Mouse (Mus musculus) embryonic facial prominence, embryonic 10.5 days (tissue): ENCODE data around the gene Wnt5b. TPM values are rescaled to one million over a fixed set of nuclear protein-coding genes. Genes with fewer than 3 reads are reported as not detected.

ENCODE experiments used
- DNase-seq: peaks from one replicate; pipeline ENCODE4 v3.0.0-alpha.2; 2017; ENCODE audit warnings: low spot score
- H3K27ac ChIP-seq: fragments of 300-500 bp; sonication (generic); replicated peaks from 2 replicates; pipeline ENCODE4 v1.5.1; 2016; ENCODE audit warnings: mild to moderate bottlenecking
- H3K27me3 ChIP-seq: fragments of 300-500 bp; sonication (generic); replicated peaks from 2 replicates; pipeline ENCODE4 v1.6.1; 2016; ENCODE audit warnings: low read depth, mild to moderate bottlenecking; ENCODE audit not compliant: poor library complexity, severe bottlenecking
- H3K36me3 ChIP-seq: fragments of 300-500 bp; sonication (generic); replicated peaks from 2 replicates; pipeline ENCODE4 v1.6.1; 2016; ENCODE audit warnings: mild to moderate bottlenecking, moderate library complexity
- H3K4me1 ChIP-seq: fragments of 300-500 bp; sonication (generic); 2 replicates; pipeline ENCODE4 v1.6.1; 2016
- H3K4me3 ChIP-seq: fragments of 300-500 bp; sonication (generic); 2 replicates; pipeline ENCODE4 v1.5.1; 2016; ENCODE audit warnings: mild to moderate bottlenecking, moderate library complexity
- H3K9me3 ChIP-seq: fragments of 300-500 bp; sonication (generic); 2 replicates; pipeline ENCODE4 v1.6.1; 2016; ENCODE audit warnings: mild to moderate bottlenecking
- WGBS: fragments of 180-500 bp; shearing (Covaris S2); methylation state at CpG from one replicate; pipeline ENCODE4 v1.1.7; 2016; 5-methylcytosine and 5-hydroxymethylcytosine counted together
- polyA plus RNA-seq: library from polyadenylated mRNA; unstranded; fragments of >200 nt; fragmentation: Nextera tagmentation; extraction: Ambion mirVana; gene quantifications from 2 replicates; pipeline ENCODE4 v1.2.1, GENCODE M21; 2016

The Wnt5b gene
- polyA plus RNA-seq, 1 experiment from 2014 or later: 13.2 TPM

DNA sequence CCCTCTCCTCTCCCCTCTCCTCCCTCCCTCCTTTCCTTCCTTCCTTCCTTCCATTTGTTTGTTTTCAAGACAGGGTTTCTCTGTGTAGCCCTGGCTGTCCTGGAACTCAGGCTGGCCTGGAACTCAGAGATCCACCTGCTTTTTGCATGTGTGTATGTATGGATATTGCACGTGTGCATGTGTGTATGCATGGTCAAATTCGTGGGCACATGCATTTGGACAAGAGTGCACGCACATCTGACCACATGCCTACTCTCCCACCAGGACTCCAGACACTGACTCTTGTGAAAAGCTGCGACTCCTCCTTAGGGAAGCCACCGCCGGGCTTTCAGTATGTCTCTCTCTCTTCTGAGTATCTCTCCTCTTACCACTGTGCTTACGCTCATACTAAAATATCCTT is 126.3 kb downstream of the Wnt5b start:
- Histone ChIP-seq H3K4me1 (peaks cover 32% of the 10 kb centered on the region), H3K36me3 (no peaks in the 10 kb centered on the region), H3K27ac (peak overlapping the region; percentile 48; the same call in 1 of the 2 replicates), H3K27me3 (no peaks in the 10 kb centered on the region), H3K9me3 (no peaks in the 10 kb centered on the region), H3K4me3 (peak overlapping the region; percentile 44; the same call in 1 of the 2 replicates)
- no peak for DNase-seq
- 58% methylated on average over 7 of the region's 7 CpGs for WGBS

DNA sequence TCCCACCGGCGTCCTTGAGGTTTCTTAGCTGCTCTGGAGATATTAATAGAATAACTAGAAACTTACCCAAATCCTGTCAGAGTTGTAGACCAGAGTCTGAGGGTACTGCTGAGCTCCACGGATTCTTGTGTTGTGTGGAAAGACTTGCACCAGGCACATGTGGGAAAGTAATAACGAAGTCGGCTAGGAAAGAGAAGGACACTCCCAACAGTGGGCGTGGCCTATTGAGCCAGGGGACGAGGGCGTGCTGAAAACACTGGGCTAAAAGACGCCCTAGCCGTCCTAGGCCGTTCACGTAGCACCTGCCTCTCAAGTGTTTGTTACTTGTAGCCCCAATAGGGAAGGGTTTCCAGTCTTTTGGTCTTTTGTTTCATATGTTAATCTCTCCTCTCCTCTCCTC is 126.8 kb downstream of the Wnt5b start, which contains the start of gene Adipor2:
Gene Adipor2 (minus strand): TSS at position 351 of the 400 bp plus-strand sequence.
- peaks cover 27% of the 10 kb centered on the region for H3K4me1 ChIP-seq
- peak within 1 kb of the TSS; percentile 44 for H3K4me3 ChIP-seq
- peak within 1 kb of the TSS; percentile 80; the same call in 1 of the 2 replicates for H3K27ac ChIP-seq
- H3K9me3 ChIP-seq: no peaks in the 10 kb centered on the region
- 5% methylated on average over 12 of the region's 12 CpGs for whole genome bisulfite sequencing
- no peaks in the 10 kb centered on the region for H3K27me3 ChIP-seq
- H3K36me3 ChIP-seq: no peaks in the 10 kb centered on the region
- DNase-seq: peak; percentile 63

DNA sequence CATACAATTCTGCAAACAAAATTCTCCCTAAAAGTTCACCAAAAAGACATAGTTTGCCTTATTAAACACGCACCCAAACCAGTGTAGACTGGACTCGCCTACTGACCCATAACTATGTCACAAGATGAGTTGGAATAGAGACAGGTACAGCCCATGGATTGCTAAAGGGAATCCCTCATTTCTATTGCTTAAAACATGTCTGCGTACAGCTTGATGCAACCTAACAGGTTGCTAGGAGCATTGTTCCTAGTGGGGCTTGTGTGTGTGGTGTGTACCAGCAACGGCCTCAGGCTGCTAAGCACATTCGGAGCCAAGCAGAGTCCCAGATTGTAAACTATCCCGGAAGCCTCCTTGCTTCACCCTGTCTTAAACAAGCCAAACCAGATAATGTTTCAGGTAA is 127.5 kb downstream of the Wnt5b start:
- DNase-seq: no peak
- H3K27me3 ChIP-seq: no peaks in the 10 kb centered on the region
- no peaks in the 10 kb centered on the region for H3K36me3 ChIP-seq
- peaks cover 25% of the 10 kb centered on the region for H3K4me1 ChIP-seq
- H3K27ac ChIP-seq: no peak overlapping the region
- no peaks in the 10 kb centered on the region for H3K9me3 ChIP-seq
- 68% methylated on average over 6 of the region's 6 CpGs for WGBS
- no peak overlapping the region for H3K4me3 ChIP-seq

DNA sequence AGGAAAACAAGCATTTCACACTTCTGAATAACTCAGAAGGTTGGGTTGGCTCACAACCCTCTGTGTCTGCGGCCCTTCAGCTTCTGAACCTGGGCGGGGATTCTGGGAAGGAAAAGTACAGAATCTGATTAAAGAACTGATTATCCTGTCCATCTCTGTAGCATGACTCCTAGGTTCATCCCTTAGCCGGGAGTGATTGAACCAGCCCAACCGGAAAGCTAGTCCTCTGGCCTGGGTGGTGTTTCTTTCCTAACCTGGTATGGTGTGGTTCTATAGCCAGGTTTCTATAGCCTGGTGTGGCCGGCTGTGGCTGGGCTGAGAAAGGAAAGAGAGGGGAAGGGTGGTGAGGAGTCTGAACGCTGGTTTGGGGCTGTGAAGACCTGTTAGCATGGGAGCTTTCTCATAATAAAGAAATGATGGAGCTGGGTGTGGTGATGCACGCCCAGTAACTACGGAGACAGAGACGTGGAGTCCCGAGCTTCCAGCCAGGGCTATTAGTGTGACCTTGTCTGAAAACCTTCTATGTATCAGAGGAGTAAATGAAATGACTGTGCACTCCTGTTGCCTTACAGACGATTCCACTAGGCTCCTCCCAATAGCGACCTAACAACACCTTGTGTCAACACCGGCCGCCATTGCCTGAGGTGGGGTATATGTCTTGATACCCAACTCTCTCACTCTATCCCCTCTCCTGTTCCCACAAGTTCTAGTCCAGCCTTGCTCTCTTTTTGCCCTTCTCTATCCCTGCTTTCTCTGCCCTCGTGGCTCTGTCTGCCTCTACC is 129.7 kb downstream of the Wnt5b start:
- H3K4me1 ChIP-seq: peaks cover 24% of the 10 kb centered on the region
- no peak for DNase-seq
- H3K27ac ChIP-seq: no peak overlapping the region
- WGBS: 87% methylated on average over 15 of the region's 15 CpGs
- H3K4me3 ChIP-seq: no peak overlapping the region
- no peaks in the 10 kb centered on the region for H3K36me3 ChIP-seq
- H3K9me3 ChIP-seq: no peaks in the 10 kb centered on the region
- H3K27me3 ChIP-seq: no peaks in the 10 kb centered on the region

DNA sequence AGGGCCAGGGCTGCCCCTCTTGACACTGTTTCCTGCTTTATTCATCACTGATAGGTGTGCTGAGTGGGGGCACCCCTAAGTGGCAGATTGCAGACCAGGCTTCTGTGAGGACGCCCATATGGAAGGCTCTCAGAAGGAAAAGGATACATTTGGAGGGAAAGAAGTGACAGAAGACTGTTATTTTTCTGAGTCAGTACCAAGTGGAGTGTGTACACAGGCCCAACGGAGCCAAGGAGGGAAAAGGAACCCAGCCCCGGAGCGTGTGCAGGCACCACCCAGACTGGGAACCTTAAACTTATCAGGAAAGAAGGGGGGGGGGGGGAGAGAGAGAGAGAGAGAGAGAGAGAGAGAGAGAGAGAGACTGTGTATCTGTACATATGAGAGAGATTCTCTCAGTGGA is 131.6 kb downstream of the Wnt5b start:
- 92% methylated on average over 4 of the region's 4 CpGs for WGBS
- no peak for DNase-seq
- Histone ChIP-seq H3K4me1 (peaks cover 6% of the 10 kb centered on the region), H3K36me3 (no peaks in the 10 kb centered on the region), H3K27ac (no peak overlapping the region), H3K27me3 (no peaks in the 10 kb centered on the region), H3K4me3 (no peak overlapping the region), H3K9me3 (no peaks in the 10 kb centered on the region)

DNA sequence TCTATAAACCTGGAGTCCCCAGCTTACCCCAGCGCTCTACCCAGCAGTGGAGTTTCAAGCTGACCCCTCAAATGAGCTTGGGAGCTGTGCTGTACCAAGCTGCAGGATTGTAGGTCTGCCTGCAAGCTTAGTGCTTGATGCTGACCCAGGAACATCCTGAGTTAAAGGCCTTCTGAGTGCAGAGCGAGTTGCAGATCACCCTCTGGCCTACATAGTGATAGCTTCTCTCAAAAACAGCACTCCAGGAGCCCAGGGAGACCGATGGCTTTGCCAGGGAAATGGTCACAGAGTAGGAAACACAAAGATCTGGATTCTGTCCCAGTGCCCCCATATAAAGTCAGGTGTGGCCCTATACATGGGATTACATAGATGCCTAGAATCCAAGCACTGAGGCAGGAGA is 132.6 kb downstream of the Wnt5b start:
- Histone ChIP-seq H3K27ac (no peak overlapping the region), H3K27me3 (no peaks in the 10 kb centered on the region), H3K9me3 (no peaks in the 10 kb centered on the region), H3K4me3 (no peak overlapping the region), H3K4me1 (no peaks in the 10 kb centered on the region), H3K36me3 (no peaks in the 10 kb centered on the region)
- WGBS: 83% methylated on average over 3 of the region's 3 CpGs
- DNase-seq: no peak

DNA sequence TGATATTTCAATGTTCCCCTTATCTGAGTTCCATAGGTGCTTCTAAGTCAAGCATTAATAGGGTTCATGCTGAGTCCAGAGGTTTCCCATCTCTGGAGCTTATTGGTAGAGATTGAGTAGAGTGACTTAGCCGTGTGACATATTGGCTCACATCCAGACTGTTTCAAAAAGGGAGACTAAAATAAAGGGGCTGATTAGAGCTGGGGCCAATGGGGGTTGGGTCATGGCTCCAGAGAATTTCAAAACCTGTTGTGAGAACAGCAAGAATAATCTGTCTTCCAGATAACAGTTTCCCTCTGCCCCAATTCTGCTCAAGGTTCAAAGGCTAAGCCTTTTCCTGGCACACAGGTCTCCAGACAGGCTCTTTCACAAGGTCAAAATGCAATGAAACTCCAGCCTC is 134.4 kb downstream of the Wnt5b start:
- no peak overlapping the region for H3K27ac ChIP-seq
- no peaks in the 10 kb centered on the region for H3K36me3 ChIP-seq
- 90% methylated on average over 1 of the region's 1 CpGs for WGBS
- DNase-seq: no peak
- no peaks in the 10 kb centered on the region for H3K27me3 ChIP-seq
- H3K9me3 ChIP-seq: no peaks in the 10 kb centered on the region
- no peak overlapping the region for H3K4me3 ChIP-seq
- H3K4me1 ChIP-seq: no peaks in the 10 kb centered on the region

DNA sequence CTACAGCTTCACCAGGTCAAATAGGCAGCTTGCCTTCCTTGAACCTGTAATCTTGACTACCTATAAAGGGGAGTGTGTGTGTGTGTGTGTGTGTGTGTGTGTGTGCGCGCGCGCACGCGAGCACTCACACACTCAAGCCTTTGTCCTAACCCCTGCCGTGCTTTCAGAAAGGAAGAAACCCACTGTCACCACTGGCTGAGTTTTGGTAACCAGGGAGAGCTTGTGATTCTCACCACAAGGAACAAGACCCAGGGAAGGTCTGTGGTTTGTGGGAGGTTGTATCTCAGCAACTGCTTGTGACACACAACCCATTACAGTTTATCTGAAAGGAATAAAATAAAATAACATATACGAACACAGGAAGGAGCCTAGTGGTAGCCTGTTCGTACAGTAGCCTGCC is 135.6 kb downstream of the Wnt5b start:
- H3K9me3 ChIP-seq: no peaks in the 10 kb centered on the region
- H3K4me1 ChIP-seq: no peaks in the 10 kb centered on the region
- 67% methylated on average over 9 of the region's 9 CpGs for WGBS
- no peak overlapping the region for H3K4me3 ChIP-seq
- no peak for DNase-seq
- H3K27me3 ChIP-seq: no peaks in the 10 kb centered on the region
- no peaks in the 10 kb centered on the region for H3K36me3 ChIP-seq
- no peak overlapping the region for H3K27ac ChIP-seq

DNA sequence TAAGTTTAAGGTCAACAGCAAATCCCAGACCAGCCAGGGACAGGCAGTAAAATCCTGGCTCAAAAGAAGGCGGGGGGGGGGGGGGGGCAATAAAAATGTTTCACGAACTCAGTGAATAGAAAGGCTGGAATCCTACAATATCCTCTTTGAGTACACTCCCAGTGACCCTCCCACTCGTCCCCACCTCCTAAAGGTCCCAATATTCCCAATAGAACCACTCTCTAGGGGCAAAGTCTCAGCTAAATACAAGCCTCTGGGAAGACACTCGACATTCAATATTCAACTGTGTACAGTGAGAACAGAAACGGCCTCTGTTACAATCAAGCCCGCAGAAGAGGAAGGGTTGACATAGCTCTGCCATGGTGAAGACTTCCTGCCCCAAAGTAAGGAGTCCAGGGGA is 136.3 kb downstream of the Wnt5b start:
- no peak overlapping the region for H3K27ac ChIP-seq
- no peaks in the 10 kb centered on the region for H3K9me3 ChIP-seq
- H3K27me3 ChIP-seq: no peaks in the 10 kb centered on the region
- WGBS: 66% methylated on average over 6 of the region's 6 CpGs
- H3K4me3 ChIP-seq: no peak overlapping the region
- no peaks in the 10 kb centered on the region for H3K36me3 ChIP-seq
- no peaks in the 10 kb centered on the region for H3K4me1 ChIP-seq
- no peak for DNase-seq

DNA sequence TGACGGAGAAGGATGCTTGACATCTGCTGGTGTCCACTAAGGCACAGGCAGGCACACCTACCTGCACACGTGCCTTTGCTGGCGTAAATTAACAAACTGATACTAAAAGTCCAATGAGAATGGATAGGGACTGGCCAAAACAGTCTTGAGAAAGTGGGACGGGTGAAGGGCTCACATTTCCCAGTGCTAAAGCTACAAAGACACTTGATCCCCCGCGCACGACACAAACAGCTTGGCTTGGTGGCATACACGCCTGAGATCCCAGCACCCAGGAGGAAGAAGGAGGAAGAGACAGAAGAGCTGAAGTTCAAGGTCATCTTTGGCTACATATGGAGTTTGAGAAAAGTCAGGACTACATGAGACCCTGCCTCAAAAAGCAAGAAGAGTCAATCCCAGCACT is 137.6 kb downstream of the Wnt5b start:
- 86% methylated on average over 8 of the region's 8 CpGs for WGBS
- no peak for DNase-seq
- no peak overlapping the region for H3K27ac ChIP-seq
- no peaks in the 10 kb centered on the region for H3K36me3 ChIP-seq
- H3K27me3 ChIP-seq: no peaks in the 10 kb centered on the region
- H3K4me3 ChIP-seq: no peak overlapping the region
- no peaks in the 10 kb centered on the region for H3K4me1 ChIP-seq
- H3K9me3 ChIP-seq: no peaks in the 10 kb centered on the region

DNA sequence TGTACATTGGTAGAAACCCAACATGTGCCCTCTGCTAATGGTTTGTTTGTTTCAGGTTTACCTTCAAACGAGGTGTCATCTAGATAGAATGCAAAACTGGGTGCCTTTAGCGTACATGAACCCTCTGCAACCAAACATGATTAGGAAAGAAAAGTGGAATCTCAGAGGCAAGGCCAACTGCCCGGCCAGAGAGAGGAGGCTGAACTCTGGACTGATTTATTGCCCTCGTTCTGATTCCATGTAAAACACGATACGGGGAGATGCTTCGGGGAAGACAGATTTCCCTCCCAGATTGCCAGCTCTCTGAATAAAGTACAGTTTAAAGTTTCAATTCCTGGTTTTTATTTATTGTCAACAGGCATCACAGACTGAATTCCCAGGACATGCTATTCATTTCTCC is 138.8 kb downstream of the Wnt5b start:
- H3K4me1 ChIP-seq: no peaks in the 10 kb centered on the region
- H3K36me3 ChIP-seq: no peaks in the 10 kb centered on the region
- 89% methylated on average over 7 of the region's 7 CpGs for WGBS
- no peak for DNase-seq
- H3K27me3 ChIP-seq: no peaks in the 10 kb centered on the region
- no peak overlapping the region for H3K4me3 ChIP-seq
- H3K9me3 ChIP-seq: no peaks in the 10 kb centered on the region
- H3K27ac ChIP-seq: no peak overlapping the region

DNA sequence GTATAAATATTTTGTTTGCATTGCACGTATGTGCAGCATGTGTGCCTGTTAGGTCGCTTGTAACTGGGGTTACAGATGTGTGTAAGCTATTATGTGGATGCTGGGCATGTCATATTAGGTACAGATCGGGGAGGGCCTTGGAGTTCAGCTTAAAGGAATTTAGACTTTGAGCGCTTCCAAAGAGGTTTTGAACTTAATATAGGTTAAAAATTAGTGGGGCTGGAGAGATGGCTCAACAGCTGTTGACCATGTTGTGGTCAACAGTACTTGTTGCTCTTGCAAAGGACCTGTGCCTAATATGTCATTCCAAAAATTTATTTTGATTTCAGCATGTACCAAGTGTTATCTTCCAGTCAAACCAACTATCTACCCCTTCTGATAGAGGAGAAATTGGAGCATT is 139.3 kb downstream of the Wnt5b start:
- WGBS: 87% methylated on average over 4 of the region's 4 CpGs
- no peaks in the 10 kb centered on the region for H3K36me3 ChIP-seq
- H3K4me3 ChIP-seq: no peak overlapping the region
- no peak overlapping the region for H3K27ac ChIP-seq
- no peaks in the 10 kb centered on the region for H3K9me3 ChIP-seq
- no peaks in the 10 kb centered on the region for H3K4me1 ChIP-seq
- DNase-seq: no peak
- no peaks in the 10 kb centered on the region for H3K27me3 ChIP-seq

DNA sequence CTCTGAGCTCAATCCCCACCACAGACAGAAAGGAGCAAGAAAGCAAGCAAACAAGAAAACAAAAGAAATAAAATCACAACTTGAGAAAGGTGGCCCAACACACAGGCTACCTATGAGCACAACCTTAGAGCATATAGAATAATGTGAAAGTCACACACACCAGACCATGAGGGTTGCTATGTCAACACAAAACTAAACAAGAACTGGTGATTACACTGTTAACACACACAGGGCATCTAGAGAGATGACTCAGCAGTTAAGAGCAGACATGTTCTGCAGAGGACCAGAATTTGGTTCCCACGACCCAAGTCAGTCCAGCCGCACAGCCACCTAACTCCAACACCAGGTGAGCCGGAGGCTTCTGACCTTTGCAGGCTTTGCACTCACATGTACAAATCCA is 141.2 kb downstream of the Wnt5b start:
- H3K4me3 ChIP-seq: no peak overlapping the region
- H3K27ac ChIP-seq: no peak overlapping the region
- H3K36me3 ChIP-seq: no peaks in the 10 kb centered on the region
- WGBS: 87% methylated on average over 3 of the region's 3 CpGs
- no peaks in the 10 kb centered on the region for H3K27me3 ChIP-seq
- no peaks in the 10 kb centered on the region for H3K4me1 ChIP-seq
- DNase-seq: no peak
- no peaks in the 10 kb centered on the region for H3K9me3 ChIP-seq
